Mouse (Mus musculus): Measurements from ENCODE around the gene Capza1. TPM values are rescaled to one million over a fixed set of nuclear protein-coding genes. Genes with fewer than 3 reads are reported as not detected.

Gene Capza1
- polyA plus RNA-seq, 1 experiment from 2014 or later = 154 TPM

- Histone ChIP-seq H3K27me3 (ENCODE audit: control insufficient read depth, insufficient read depth, low read length) (no peaks in the 10 kb centered on the region), H3K9ac (replicated peaks; ENCODE audit: low read depth, low read length) (peak overlapping the region; percentile 88), H3K27ac (ENCODE audit: low read depth, low read length) (peak overlapping the region; percentile 94), H3K4me3 (ENCODE audit: low read depth, low read length) (peak overlapping the region; percentile 76), H3K4me1 (ENCODE audit: control insufficient read depth, insufficient read depth, low read length) (peaks cover 23% of the 10 kb centered on the region), H3K4me2 (ENCODE audit: low read depth, low read length) (peak overlapping the region; percentile 68), H3K9me3 (ENCODE audit: control insufficient read depth, low read length) (no peaks in the 10 kb centered on the region), H3K36me3 (ENCODE audit: control insufficient read depth, insufficient read depth, low read length) (no peaks in the 10 kb centered on the region; the same call in 1 of the 2 replicates)
- peak; percentile 12; the same call in 1 of the 2 replicates for ATAC-seq (ENCODE audit: low read depth)
- WGBS = 2% methylated on average over 12 of the region's 12 CpGs
These were observed 1.1 kb upstream of the Capza1 start for GRCm38 (mm10) chr3:104865341-104865788.

DNA sequence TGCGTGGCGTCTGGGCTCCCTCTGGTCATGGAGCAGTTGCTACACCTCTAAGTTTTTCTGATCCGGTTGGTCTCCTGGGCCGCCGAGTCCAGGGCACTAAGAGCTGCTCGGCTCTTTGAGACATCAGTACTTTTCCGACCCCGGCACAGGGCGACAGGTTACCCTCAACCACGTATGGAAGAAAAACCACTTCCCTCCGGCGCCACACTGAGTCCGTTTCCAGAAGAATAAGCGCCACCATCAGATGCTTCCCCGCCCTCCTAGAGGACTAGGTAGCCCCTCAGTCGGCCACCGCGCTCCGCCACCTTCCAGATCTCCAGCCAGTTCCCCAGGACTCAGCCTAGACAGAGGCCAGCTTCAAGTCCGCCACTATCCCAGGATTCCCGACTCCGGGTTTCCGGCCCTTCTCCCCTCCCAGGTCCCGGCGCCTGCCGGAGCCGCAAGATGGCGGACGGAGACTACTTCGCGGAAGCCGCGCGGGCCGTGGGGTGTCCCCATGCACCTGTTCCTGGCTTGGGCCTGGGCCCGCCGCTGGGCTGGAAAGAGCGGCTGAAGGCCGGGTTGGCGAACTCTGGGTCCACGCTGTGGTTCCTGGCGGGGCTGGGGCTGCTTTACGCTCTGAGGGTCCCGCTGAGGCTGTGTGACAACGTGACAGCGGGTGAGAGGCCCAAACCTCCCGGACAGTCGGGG is 491 bp upstream of the Capza1 start:
- H3K4me3 ChIP-seq (ENCODE audit: low read depth, low read length) = peak overlapping the region; percentile 76
- H3K36me3 ChIP-seq (ENCODE audit: control insufficient read depth, insufficient read depth, low read length) = no peaks in the 10 kb centered on the region; the same call in 1 of the 2 replicates
- no peaks in the 10 kb centered on the region for H3K27me3 ChIP-seq (ENCODE audit: control insufficient read depth, insufficient read depth, low read length)
- peak overlapping the region; percentile 68 for H3K4me2 ChIP-seq (ENCODE audit: low read depth, low read length)
- WGBS = under 1% methylated on average over 48 of the region's 48 CpGs
- H3K9me3 ChIP-seq (ENCODE audit: control insufficient read depth, low read length) = no peaks in the 10 kb centered on the region
- H3K9ac ChIP-seq (replicated peaks; ENCODE audit: low read depth, low read length) = peak overlapping the region; percentile 88
- ATAC-seq (ENCODE audit: low read depth) = peak; percentile 95
- H3K4me1 ChIP-seq (ENCODE audit: control insufficient read depth, insufficient read depth, low read length) = peaks cover 23% of the 10 kb centered on the region
- H3K27ac ChIP-seq (ENCODE audit: low read depth, low read length) = peak overlapping the region; percentile 94

- Histone ChIP-seq H3K4me1 (ENCODE audit: control insufficient read depth, insufficient read depth, low read length) (peaks cover 13% of the 10 kb centered on the region), H3K4me3 (ENCODE audit: low read depth, low read length) (no peak overlapping the region), H3K4me2 (ENCODE audit: low read depth, low read length) (no peak overlapping the region), H3K36me3 (ENCODE audit: control insufficient read depth, insufficient read depth, low read length) (no peaks in the 10 kb centered on the region), H3K9me3 (ENCODE audit: control insufficient read depth, low read length) (no peaks in the 10 kb centered on the region), H3K9ac (replicated peaks; ENCODE audit: low read depth, low read length) (no peak overlapping the region), H3K27me3 (ENCODE audit: control insufficient read depth, insufficient read depth, low read length) (no peaks in the 10 kb centered on the region), H3K27ac (ENCODE audit: low read depth, low read length) (no peak overlapping the region)
- 100% methylated on average over 1 of the region's 1 CpGs for WGBS
- ATAC-seq (ENCODE audit: low read depth) = no peak
These were observed 5.7 kb downstream of the Capza1 start for GRCm38 (mm10) chr3:104858560-104858959.

DNA sequence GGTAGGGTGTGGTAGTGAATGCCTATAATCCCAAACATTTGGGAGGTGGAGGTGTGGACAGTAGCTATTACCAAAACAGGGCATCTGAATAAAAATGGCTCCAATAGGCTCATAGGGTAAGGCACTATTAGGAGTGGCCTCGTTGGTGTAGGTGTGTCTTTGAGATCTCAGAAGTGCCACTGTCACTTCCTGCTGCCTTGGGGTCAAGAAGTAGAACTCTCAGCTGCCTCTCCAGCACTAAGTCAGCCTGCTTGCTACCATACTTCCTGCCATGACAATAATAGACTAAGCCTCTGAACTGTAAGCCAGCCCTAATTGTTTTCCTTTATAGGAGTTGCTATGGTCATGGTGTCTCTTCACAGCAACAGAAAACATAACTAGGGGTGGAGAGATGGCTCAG is 8.2 kb downstream of the Capza1 start:
- no peaks in the 10 kb centered on the region for H3K27me3 ChIP-seq (ENCODE audit: control insufficient read depth, insufficient read depth, low read length)
- H3K36me3 ChIP-seq (ENCODE audit: control insufficient read depth, insufficient read depth, low read length) = no peaks in the 10 kb centered on the region
- H3K9ac ChIP-seq (replicated peaks; ENCODE audit: low read depth, low read length) = no peak overlapping the region
- no peak overlapping the region for H3K27ac ChIP-seq (ENCODE audit: low read depth, low read length)
- WGBS = 61% methylated on average over 1 of the region's 1 CpGs
- H3K4me2 ChIP-seq (ENCODE audit: low read depth, low read length) = no peak overlapping the region
- no peaks in the 10 kb centered on the region for H3K9me3 ChIP-seq (ENCODE audit: control insufficient read depth, low read length)
- H3K4me1 ChIP-seq (ENCODE audit: control insufficient read depth, insufficient read depth, low read length) = peaks cover 2% of the 10 kb centered on the region; the same call in 1 of the 2 replicates
- no peak for ATAC-seq (ENCODE audit: low read depth)
- no peak overlapping the region for H3K4me3 ChIP-seq (ENCODE audit: low read depth, low read length)

DNA sequence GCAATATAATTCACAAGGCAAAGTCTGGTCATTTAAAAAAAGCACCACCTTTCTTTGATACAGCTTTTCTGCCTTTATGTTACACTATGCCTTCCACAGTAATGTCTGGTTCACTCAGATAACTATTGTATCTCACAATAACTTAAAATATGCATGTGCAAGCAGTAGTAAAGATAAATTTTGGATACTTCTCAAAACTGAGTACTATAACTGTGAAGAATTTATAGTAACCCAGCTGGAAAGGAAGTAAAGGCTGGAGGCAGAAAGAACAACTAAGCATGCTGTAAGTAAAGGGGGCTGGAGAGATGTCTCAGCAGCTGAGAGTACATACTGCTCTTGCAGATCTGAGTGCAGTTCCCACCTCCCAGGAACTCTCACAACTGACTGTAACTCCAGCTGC is 9.4 kb downstream of the Capza1 start:
- no peaks in the 10 kb centered on the region for H3K9me3 ChIP-seq (ENCODE audit: control insufficient read depth, low read length)
- H3K36me3 ChIP-seq (ENCODE audit: control insufficient read depth, insufficient read depth, low read length) = no peaks in the 10 kb centered on the region
- H3K27me3 ChIP-seq (ENCODE audit: control insufficient read depth, insufficient read depth, low read length) = no peaks in the 10 kb centered on the region
- H3K27ac ChIP-seq (ENCODE audit: low read depth, low read length) = no peak overlapping the region
- no peaks in the 10 kb centered on the region for H3K4me1 ChIP-seq (ENCODE audit: control insufficient read depth, insufficient read depth, low read length)
- no peak overlapping the region for H3K9ac ChIP-seq (replicated peaks; ENCODE audit: low read depth, low read length)
- no peak overlapping the region for H3K4me3 ChIP-seq (ENCODE audit: low read depth, low read length)
- no peak overlapping the region for H3K4me2 ChIP-seq (ENCODE audit: low read depth, low read length)
- ATAC-seq (ENCODE audit: low read depth) = no peak

GRCm38 (mm10) chr3:104854465-104854864 is 9.8 kb downstream of the Capza1 start:
- Histone ChIP-seq H3K4me3 (ENCODE audit: low read depth, low read length) (no peak overlapping the region), H3K9ac (replicated peaks; ENCODE audit: low read depth, low read length) (no peak overlapping the region), H3K4me2 (ENCODE audit: low read depth, low read length) (no peak overlapping the region), H3K4me1 (ENCODE audit: control insufficient read depth, insufficient read depth, low read length) (no peaks in the 10 kb centered on the region), H3K9me3 (ENCODE audit: control insufficient read depth, low read length) (no peaks in the 10 kb centered on the region), H3K36me3 (ENCODE audit: control insufficient read depth, insufficient read depth, low read length) (no peaks in the 10 kb centered on the region), H3K27ac (ENCODE audit: low read depth, low read length) (no peak overlapping the region), H3K27me3 (ENCODE audit: control insufficient read depth, insufficient read depth, low read length) (no peaks in the 10 kb centered on the region)
- WGBS = 86% methylated on average over 1 of the region's 1 CpGs
- ATAC-seq (ENCODE audit: low read depth) = no peak

GRCm38 (mm10) chr3:104846601-104847000 is 17.7 kb downstream of the Capza1 start:
- H3K4me2 ChIP-seq (ENCODE audit: low read depth, low read length) = no peak overlapping the region
- no peaks in the 10 kb centered on the region for H3K9me3 ChIP-seq (ENCODE audit: control insufficient read depth, low read length)
- H3K4me1 ChIP-seq (ENCODE audit: control insufficient read depth, insufficient read depth, low read length) = no peaks in the 10 kb centered on the region
- H3K27me3 ChIP-seq (ENCODE audit: control insufficient read depth, insufficient read depth, low read length) = no peaks in the 10 kb centered on the region
- H3K4me3 ChIP-seq (ENCODE audit: low read depth, low read length) = no peak overlapping the region
- no peak overlapping the region for H3K9ac ChIP-seq (replicated peaks; ENCODE audit: low read depth, low read length)
- 97% methylated on average over 4 of the region's 4 CpGs for WGBS
- no peak overlapping the region for H3K27ac ChIP-seq (ENCODE audit: low read depth, low read length)
- no peak for ATAC-seq (ENCODE audit: low read depth)
- peaks cover 20% of the 10 kb centered on the region; the same call in 1 of the 2 replicates for H3K36me3 ChIP-seq (ENCODE audit: control insufficient read depth, insufficient read depth, low read length)

DNA sequence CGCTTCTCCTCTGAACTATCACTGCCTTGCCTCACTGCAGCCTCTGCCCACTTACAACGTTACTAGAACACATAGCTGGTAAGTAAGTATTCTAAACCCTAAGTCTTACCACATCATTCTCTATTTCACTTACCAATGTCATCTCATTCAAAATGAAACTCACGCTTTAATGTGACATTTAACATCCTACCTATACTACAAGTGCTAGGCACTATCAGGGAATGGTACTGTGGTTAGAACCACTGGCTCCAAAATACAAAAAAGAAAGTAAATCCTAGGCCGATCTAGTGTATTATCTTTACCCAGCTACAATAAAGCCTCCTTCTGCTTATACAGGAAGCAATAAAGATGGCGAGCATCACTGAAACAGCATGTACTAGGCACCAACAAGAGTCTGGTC is 23.3 kb downstream of the Capza1 start:
- 97% methylated on average over 5 of the region's 5 CpGs for WGBS
- ATAC-seq (ENCODE audit: low read depth) = no peak

DNA sequence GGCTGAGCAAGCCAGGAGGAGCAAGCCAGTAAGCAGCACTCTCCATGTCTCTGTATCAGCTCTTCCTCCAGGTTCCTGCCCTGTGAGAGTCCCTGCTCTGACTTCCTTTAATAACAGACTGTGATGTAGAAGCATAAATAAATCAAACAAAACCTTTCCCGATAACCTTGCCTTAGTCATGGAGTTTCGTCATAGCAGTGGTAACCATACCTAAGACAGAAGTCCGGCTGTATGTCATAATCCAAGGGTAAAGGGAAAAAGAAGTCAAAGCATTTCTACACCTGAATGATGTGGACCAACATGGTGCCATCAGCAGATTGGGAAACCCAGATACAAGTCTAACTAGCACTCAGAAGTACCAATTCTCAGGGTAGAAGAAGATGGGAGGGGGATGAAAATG is 28.5 kb downstream of the Capza1 start:
- WGBS = 93% methylated on average over 3 of the region's 3 CpGs
- H3K27ac ChIP-seq (ENCODE audit: low read depth, low read length) = no peak overlapping the region
- H3K4me1 ChIP-seq (ENCODE audit: control insufficient read depth, insufficient read depth, low read length) = no peaks in the 10 kb centered on the region
- H3K9me3 ChIP-seq (ENCODE audit: control insufficient read depth, low read length) = no peaks in the 10 kb centered on the region
- no peak overlapping the region for H3K4me2 ChIP-seq (ENCODE audit: low read depth, low read length)
- H3K27me3 ChIP-seq (ENCODE audit: control insufficient read depth, insufficient read depth, low read length) = no peaks in the 10 kb centered on the region
- no peak for ATAC-seq (ENCODE audit: low read depth)
- no peak overlapping the region for H3K4me3 ChIP-seq (ENCODE audit: low read depth, low read length)
- H3K9ac ChIP-seq (replicated peaks; ENCODE audit: low read depth, low read length) = no peak overlapping the region
- H3K36me3 ChIP-seq (ENCODE audit: control insufficient read depth, insufficient read depth, low read length) = peaks cover 21% of the 10 kb centered on the region; the same call in 1 of the 2 replicates

More for the DNA sequence above, 23.3 kb downstream of the Capza1 start:
- H3K9me3 ChIP-seq (ENCODE audit: control insufficient read depth, low read length) = no peaks in the 10 kb centered on the region
- no peak overlapping the region for H3K9ac ChIP-seq (replicated peaks; ENCODE audit: low read depth, low read length)
- H3K4me1 ChIP-seq (ENCODE audit: control insufficient read depth, insufficient read depth, low read length) = no peaks in the 10 kb centered on the region
- no peak overlapping the region for H3K4me3 ChIP-seq (ENCODE audit: low read depth, low read length)
- no peak overlapping the region for H3K4me2 ChIP-seq (ENCODE audit: low read depth, low read length)
- no peaks in the 10 kb centered on the region for H3K27me3 ChIP-seq (ENCODE audit: control insufficient read depth, insufficient read depth, low read length)
- no peak overlapping the region for H3K27ac ChIP-seq (ENCODE audit: low read depth, low read length)
- peaks cover 28% of the 10 kb centered on the region; the same call in 1 of the 2 replicates for H3K36me3 ChIP-seq (ENCODE audit: control insufficient read depth, insufficient read depth, low read length)
